Mouse (Mus musculus): ENCODE measurements at regions not wholly inside any gene's neighbourhood (a gene's known extent, or its start where the extent isn't known, plus 50 kb on each side); places are given as distances from the start of the nearest gene placed in this dataset.

- DNase-seq (ENCODE audit: extremely low spot score in 1 of 2, low spot score in 2 of 2): no peak
- TF ChIP-seq CTCF (IDR thresholded peaks at IDR 0.05): no peak
- intact Hi-C loops (cut with DNase I): no loop called here
- Histone ChIP-seq H3K4me3 (no peak overlapping the region), H3K27ac (no peak overlapping the region)
Observed at GRCm38 (mm10) chr3:35357111-35357510, 396.8 kb upstream of the Atp11b start.

- no peak overlapping the region for H3K4me3 ChIP-seq
- no peak for DNase-seq (ENCODE audit: extremely low spot score in 1 of 2, low spot score in 2 of 2)
- TF ChIP-seq CTCF (IDR thresholded peaks at IDR 0.05): no peak
- H3K27ac ChIP-seq: no peak overlapping the region
- intact Hi-C loops (cut with DNase I): no loop called here
Observed at GRCm38 (mm10) chr3:35358541-35358940, 395.4 kb upstream of the Atp11b start.

DNA sequence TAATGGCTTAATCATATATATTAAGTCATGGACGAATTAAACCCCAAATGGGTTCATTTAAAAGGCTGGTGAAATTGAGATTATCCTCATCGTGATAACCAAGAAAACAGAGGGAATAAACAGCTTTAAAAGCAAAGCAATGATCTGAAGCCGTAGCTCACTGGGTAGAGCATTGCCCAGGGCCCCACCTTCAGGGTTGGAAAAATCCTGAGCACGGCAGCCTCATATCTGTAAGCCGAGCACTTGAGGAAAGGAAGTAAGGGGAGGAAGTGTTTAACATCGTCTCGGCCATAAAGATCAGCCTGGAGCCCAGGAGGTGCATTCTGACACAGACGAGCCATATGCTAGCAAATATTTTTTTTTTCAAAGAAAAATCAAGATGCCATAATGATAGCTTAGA, 394.6 kb upstream of the Atp11b start:
- no peak for DNase-seq (ENCODE audit: extremely low spot score in 1 of 2, low spot score in 2 of 2)
- TF ChIP-seq CTCF (IDR thresholded peaks at IDR 0.05): no peak
- no peak overlapping the region for H3K4me3 ChIP-seq
- intact Hi-C loops (cut with DNase I): no loop called here
- H3K27ac ChIP-seq: no peak overlapping the region

DNA sequence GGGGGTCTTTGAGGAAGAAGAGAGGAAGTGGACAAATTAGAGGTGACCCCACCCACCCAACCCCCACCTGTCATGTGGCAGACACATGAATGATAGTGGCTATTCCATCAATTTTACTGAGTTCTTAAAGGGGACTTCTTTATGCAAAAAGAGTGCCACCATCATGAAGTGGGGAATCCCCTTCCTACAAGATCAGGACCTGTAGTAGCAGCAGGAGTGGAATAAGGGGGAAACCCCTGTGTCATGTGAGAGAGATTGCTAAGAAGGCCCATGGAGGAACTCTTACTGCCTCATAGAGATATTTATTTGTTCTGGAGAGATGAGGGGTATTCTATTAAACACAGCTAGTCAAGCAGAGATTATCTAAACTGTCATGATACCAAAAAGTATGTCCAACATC, 393.4 kb upstream of the Atp11b start:
- DNase-seq (ENCODE audit: extremely low spot score in 1 of 2, low spot score in 2 of 2): no peak
- no peak overlapping the region for H3K27ac ChIP-seq
- no peak for TF ChIP-seq CTCF (IDR thresholded peaks at IDR 0.05)
- intact Hi-C loops (cut with DNase I): no loop called here
- no peak overlapping the region for H3K4me3 ChIP-seq

DNA sequence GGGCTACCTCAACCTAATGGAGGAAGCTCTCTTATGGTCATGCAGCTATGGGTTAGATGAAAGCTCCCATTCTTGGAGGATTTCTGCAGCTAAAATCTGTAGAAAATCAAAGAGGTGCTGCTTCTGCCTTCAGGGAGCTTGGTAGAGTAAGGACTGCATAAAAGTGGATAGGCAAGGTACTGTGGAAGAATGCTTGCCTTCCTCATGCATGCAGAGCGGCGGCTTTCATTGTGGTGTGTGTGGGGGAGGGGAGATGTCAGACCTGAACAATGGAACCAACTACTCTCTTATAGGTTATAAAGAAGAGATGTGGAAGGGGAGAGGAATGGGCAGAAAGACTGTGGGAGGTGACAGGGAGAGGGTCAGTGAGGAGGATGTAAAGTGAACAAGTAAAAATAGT, 392.8 kb upstream of the Atp11b start:
- no peak for DNase-seq (ENCODE audit: extremely low spot score in 1 of 2, low spot score in 2 of 2)
- Histone ChIP-seq H3K27ac (no peak overlapping the region), H3K4me3 (no peak overlapping the region)
- no peak for TF ChIP-seq CTCF (IDR thresholded peaks at IDR 0.05)
- intact Hi-C loops (cut with DNase I): no loop called here

DNA sequence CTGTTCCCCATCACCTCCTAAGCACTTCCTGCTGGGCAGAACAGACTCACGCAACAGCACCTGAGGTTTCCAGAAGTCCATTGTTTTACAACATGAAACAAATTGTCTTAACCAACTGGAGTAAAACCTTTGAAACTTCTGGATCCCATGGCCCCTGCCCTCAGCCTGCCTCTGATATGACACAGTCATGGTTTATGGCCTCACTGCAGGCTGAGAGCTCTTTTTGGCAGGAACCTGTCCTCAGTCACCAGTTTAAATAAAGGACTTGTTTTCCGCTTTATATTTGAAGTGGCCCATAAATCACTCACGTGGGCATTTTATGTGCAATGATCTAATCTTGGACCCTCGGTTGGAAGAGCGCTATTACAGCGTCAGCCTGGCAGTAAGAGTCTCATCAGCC, 388.5 kb upstream of the Atp11b start:
- intact Hi-C loops (cut with DNase I): no loop called here

DNA sequence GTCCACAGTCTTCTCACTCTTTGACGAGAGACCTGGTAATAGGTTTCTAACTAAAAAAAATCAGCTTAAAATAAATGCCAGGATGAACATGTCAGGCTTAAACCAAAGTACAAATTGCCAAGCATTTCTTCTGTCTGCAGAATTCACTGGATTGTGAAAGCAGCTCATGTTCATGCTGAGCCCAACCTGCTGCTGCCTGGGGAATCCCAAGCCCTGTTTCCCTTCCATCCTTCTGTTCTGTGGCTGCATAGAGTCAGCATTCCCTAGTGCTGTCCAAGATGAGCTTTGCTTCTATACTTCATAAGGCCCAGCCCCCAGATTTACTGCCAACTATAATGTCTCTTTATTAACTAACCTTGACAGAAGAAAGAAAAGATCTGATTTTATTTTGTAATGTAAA, 381.6 kb upstream of the Atp11b start:
- TF ChIP-seq CTCF (IDR thresholded peaks at IDR 0.05): no peak

More for the DNA sequence above, 388.5 kb upstream of the Atp11b start:
- Histone ChIP-seq H3K4me3 (no peak overlapping the region), H3K27ac (no peak overlapping the region)
- no peak for TF ChIP-seq CTCF (IDR thresholded peaks at IDR 0.05)
- DNase-seq (ENCODE audit: extremely low spot score in 1 of 2, low spot score in 2 of 2): no peak

DNA sequence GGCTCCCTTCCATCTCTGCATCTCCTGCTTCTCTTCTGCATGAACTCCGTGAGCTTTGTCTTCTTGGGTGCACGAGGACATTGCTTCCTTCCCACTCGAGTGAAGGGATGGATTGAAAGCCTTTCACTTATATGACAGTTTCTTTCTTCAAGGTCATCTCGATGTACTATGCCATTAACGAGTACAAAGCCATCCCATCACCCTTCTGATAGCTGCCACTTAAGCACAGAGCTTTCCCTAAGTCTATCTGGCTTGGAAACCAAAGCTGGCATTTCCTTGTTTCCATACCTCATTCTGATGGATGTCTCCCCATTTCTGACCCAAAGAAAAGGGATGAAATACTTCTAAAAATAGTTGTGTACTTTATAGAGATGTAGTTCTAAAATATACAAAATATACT, 366.5 kb upstream of the Atp11b start:
- DNase-seq (ENCODE audit: extremely low spot score in 1 of 2, low spot score in 2 of 2): no peak
- intact Hi-C loops (cut with DNase I): no loop called here
- no peak overlapping the region for H3K27ac ChIP-seq
- no peak for TF ChIP-seq CTCF (IDR thresholded peaks at IDR 0.05)
- no peak overlapping the region for H3K4me3 ChIP-seq

More for the DNA sequence above, 381.6 kb upstream of the Atp11b start:
- H3K27ac ChIP-seq: no peak overlapping the region
- intact Hi-C loops (cut with DNase I): no loop called here
- H3K4me3 ChIP-seq: no peak overlapping the region
- no peak for DNase-seq (ENCODE audit: extremely low spot score in 1 of 2, low spot score in 2 of 2)

- no peak for TF ChIP-seq CTCF (IDR thresholded peaks at IDR 0.05)
- H3K27ac ChIP-seq: no peak overlapping the region
- DNase-seq (ENCODE audit: extremely low spot score in 1 of 2, low spot score in 2 of 2): no peak
- intact Hi-C loops (cut with DNase I): no loop called here
- H3K4me3 ChIP-seq: no peak overlapping the region
Observed at GRCm38 (mm10) chr3:35392657-35393056, 361.2 kb upstream of the Atp11b start.

DNA sequence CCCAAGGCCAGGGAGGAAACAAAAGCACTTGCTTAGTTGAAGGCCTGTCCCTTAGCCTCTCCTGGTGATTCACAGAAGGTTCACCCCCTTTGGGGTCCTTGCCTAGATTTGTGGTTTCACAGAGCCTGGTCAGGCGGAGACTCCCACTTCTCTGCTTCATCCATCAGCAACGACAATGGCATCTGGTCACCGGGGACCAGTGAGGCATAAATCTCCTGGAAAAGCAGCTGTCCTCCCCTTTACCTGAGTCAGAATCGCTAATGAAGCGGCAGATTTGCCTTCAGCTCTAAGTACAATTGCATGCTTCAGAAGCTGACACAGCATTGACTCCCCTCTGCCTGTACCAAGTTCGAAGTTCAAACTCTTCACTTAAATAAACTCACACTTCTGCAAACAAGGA, 353.7 kb upstream of the Atp11b start:
- Histone ChIP-seq H3K27ac (no peak overlapping the region), H3K4me3 (no peak overlapping the region)
- no peak for DNase-seq (ENCODE audit: extremely low spot score in 1 of 2, low spot score in 2 of 2)
- TF ChIP-seq CTCF (IDR thresholded peaks at IDR 0.05): no peak
- intact Hi-C loops (cut with DNase I): loop anchor here (5.0 to 10.0 kb wide), 2 partner anchors 58 to 755 kb away; no protein-coding TSS in a partner anchor

- no peak for DNase-seq (ENCODE audit: extremely low spot score in 1 of 2, low spot score in 2 of 2)
- intact Hi-C loops (cut with DNase I): loop anchor here (5.0 to 10.0 kb wide), 2 partner anchors 60 to 758 kb away; no protein-coding TSS in a partner anchor
- Histone ChIP-seq H3K4me3 (no peak overlapping the region), H3K27ac (no peak overlapping the region)
- TF ChIP-seq CTCF (IDR thresholded peaks at IDR 0.05): no peak
Observed at GRCm38 (mm10) chr3:35402666-35403065, 351.2 kb upstream of the Atp11b start.

DNA sequence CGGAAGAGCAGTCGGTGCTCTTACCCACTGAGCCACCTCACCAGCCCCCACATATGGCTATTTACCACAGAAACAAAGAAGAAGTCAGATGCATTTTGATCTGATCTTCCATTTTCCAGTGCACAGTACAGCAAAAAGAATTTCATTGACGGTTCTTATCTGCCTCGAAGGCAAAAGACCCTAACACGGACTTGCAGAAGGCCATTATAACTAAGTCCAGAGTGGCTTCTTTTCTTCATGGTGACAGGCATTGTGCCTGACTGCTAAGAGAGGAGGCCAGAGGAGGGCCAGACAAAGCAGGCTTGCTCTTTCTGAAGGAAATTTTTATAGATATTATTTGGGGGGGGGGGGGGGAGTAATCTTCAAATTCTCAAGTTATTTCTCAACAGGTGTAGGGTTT, 350.0 kb upstream of the Atp11b start:
- Histone ChIP-seq H3K27ac (no peak overlapping the region), H3K4me3 (no peak overlapping the region)
- intact Hi-C loops (cut with DNase I): loop anchor here (5.0 to 10.0 kb wide), 2 partner anchors 62 to 759 kb away; no protein-coding TSS in a partner anchor
- no peak for DNase-seq (ENCODE audit: extremely low spot score in 1 of 2, low spot score in 2 of 2)
- no peak for TF ChIP-seq CTCF (IDR thresholded peaks at IDR 0.05)

All from left cerebral cortex, adult 2 months (tissue).